Mouse (Mus musculus): Measurements from ENCODE around the gene Srgap1. TPM values are rescaled to one million over a fixed set of nuclear protein-coding genes. Genes with fewer than 3 reads are reported as not detected.

Gene Srgap1
- polyA plus RNA-seq, 1 experiment from 2014 or later = 11.6 TPM

DNA sequence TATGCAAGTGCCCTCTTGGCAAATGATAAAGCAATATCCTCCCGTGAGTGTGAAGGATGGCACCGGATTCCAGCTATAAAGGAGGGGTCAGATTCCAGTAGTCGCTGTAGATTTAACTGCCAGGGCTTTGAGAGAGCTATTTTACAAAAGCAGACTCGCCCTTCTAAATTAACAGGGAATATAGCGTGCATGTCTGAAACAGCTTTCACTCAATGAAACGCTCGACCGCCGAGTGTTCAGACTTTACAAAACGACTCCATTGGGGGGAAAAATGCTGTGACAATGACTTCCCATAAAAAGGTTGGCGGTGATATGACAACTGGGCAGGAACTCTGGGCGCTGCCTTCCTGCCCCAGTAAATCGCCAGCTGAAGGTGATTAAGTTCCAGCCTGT is 608 bp downstream of the Srgap1 start:
- no peaks in the 10 kb centered on the region for H3K9me3 ChIP-seq (ENCODE audit: control insufficient read depth, low read length)
- no peak for DNase-seq (ENCODE audit: low spot score, missing footprints)
- under 1% methylated on average over 13 of the region's 13 CpGs for WGBS
- H3K4me3 ChIP-seq (ENCODE audit: low read depth, low read length) = peak overlapping the region; percentile 83
- H3K36me3 ChIP-seq (ENCODE audit: control insufficient read depth, insufficient read depth, low read length) = no peaks in the 10 kb centered on the region; the same call in 1 of the 2 replicates
- peak overlapping the region; percentile 72 for H3K4me2 ChIP-seq
- peak overlapping the region; percentile 94 for H3K9ac ChIP-seq (ENCODE audit: low read length)
- peak overlapping the region; percentile 85 for H3K27ac ChIP-seq (ENCODE audit: low read depth, low read length)
- H3K4me1 ChIP-seq (ENCODE audit: control insufficient read depth, insufficient read depth, low read length) = peaks cover 8% of the 10 kb centered on the region; the same call in 1 of the 2 replicates
- H3K27me3 ChIP-seq (ENCODE audit: control insufficient read depth, insufficient read depth, low read length) = no peaks in the 10 kb centered on the region
- no peak for ATAC-seq (ENCODE audit: low FRiP score)

GRCm38 (mm10) chr10:122045946-122046345 is 1.2 kb downstream of the Srgap1 start:
- Histone ChIP-seq H3K27me3 (ENCODE audit: control insufficient read depth, insufficient read depth, low read length) (no peaks in the 10 kb centered on the region), H3K9me3 (ENCODE audit: control insufficient read depth, low read length) (no peaks in the 10 kb centered on the region), H3K4me2 (peak overlapping the region; percentile 72), H3K27ac (ENCODE audit: low read depth, low read length) (0 out of 2 replicates have a peak overlapping the region, but pooled peaks have one; percentile 11), H3K9ac (ENCODE audit: low read length) (peak overlapping the region; percentile 94), H3K4me1 (ENCODE audit: control insufficient read depth, insufficient read depth, low read length) (peaks cover 8% of the 10 kb centered on the region; the same call in 1 of the 2 replicates), H3K36me3 (ENCODE audit: control insufficient read depth, insufficient read depth, low read length) (no peaks in the 10 kb centered on the region; the same call in 1 of the 2 replicates), H3K4me3 (ENCODE audit: low read depth, low read length) (peak overlapping the region; percentile 83)
- DNase-seq (ENCODE audit: low spot score, missing footprints) (peak; percentile 87), ATAC-seq (ENCODE audit: low FRiP score) (0 out of 2 replicates have a peak, but pooled peaks have one; percentile 14)
- 6% methylated on average over 9 of the region's 9 CpGs for WGBS

DNA sequence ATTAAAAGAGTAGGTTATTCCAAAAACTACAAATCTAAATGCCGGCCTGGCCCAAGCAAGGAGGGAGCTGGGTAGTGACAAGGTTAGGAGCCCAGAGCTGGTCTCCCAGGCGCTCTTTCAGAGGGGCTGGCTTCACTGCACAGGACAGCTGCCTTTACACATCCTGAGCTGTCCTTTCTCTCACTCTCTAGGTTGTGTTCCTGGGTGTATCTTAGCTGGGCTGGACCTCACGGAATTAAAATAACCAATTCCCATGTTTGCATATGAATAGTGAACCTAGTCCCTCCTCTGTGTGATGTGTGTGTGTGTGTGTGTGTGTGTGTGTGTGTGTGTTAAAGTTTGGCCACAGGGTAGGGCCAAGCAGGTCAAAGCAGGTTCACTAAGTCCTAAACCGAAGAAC is 2.2 kb downstream of the Srgap1 start:
- Histone ChIP-seq H3K9me3 (ENCODE audit: control insufficient read depth, low read length) (no peaks in the 10 kb centered on the region; the same call in 1 of the 2 replicates), H3K4me2 (peak overlapping the region; percentile 72), H3K27ac (ENCODE audit: low read depth, low read length) (no peak overlapping the region), H3K4me3 (ENCODE audit: low read depth, low read length) (no peak overlapping the region), H3K27me3 (ENCODE audit: control insufficient read depth, insufficient read depth, low read length) (no peaks in the 10 kb centered on the region), H3K9ac (ENCODE audit: low read length) (no peak overlapping the region), H3K36me3 (ENCODE audit: control insufficient read depth, insufficient read depth, low read length) (no peaks in the 10 kb centered on the region; the same call in 1 of the 2 replicates), H3K4me1 (ENCODE audit: control insufficient read depth, insufficient read depth, low read length) (peaks cover 8% of the 10 kb centered on the region; the same call in 1 of the 2 replicates)
- WGBS = 55% methylated on average over 4 of the region's 4 CpGs
- no peak for ATAC-seq (ENCODE audit: low FRiP score)
- peak; percentile 78 for DNase-seq (ENCODE audit: low spot score, missing footprints)

- Histone ChIP-seq H3K27me3 (ENCODE audit: control insufficient read depth, insufficient read depth, low read length) (no peaks in the 10 kb centered on the region), H3K4me2 (no peak overlapping the region), H3K9me3 (ENCODE audit: control insufficient read depth, low read length) (no peaks in the 10 kb centered on the region; the same call in 1 of the 2 replicates), H3K9ac (ENCODE audit: low read length) (no peak overlapping the region), H3K4me1 (ENCODE audit: control insufficient read depth, insufficient read depth, low read length) (peaks cover under 1% of the 10 kb centered on the region; the same call in 1 of the 2 replicates), H3K36me3 (ENCODE audit: control insufficient read depth, insufficient read depth, low read length) (no peaks in the 10 kb centered on the region; the same call in 1 of the 2 replicates), H3K27ac (ENCODE audit: low read depth, low read length) (no peak overlapping the region), H3K4me3 (ENCODE audit: low read depth, low read length) (no peak overlapping the region)
- WGBS = 39% methylated on average over 4 of the region's 4 CpGs
- DNase-seq (ENCODE audit: low spot score, missing footprints) (peak; percentile 81), ATAC-seq (ENCODE audit: low FRiP score) (no peak)
Measured at GRCm38 (mm10) chr10:122040372-122040771, 6.7 kb downstream of the Srgap1 start.

DNA sequence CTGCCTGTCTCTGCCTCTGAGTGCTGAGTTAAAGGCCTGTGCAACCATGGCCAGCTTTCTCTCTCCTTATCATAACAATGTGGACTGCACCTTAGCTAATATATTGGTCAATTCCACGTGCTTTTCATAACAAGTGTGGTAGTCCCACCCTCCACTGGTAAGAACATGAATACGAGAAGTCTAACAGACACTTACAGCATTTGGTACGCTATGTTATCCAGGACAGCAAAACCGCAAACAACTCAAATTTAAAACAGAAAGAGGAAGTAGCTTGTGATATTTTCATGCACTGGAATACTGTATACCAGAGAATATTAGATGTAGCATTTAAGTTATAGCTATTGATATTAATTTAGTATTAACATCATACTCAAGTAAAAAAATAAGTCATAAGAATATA is 7.5 kb downstream of the Srgap1 start:
- H3K4me1 ChIP-seq (ENCODE audit: control insufficient read depth, insufficient read depth, low read length) = no peaks in the 10 kb centered on the region

GRCm38 (mm10) chr10:122038554-122038953 is 8.6 kb downstream of the Srgap1 start:
- Histone ChIP-seq H3K36me3 (ENCODE audit: control insufficient read depth, insufficient read depth, low read length) (no peaks in the 10 kb centered on the region; the same call in 1 of the 2 replicates), H3K4me1 (ENCODE audit: control insufficient read depth, insufficient read depth, low read length) (no peaks in the 10 kb centered on the region), H3K4me2 (no peak overlapping the region), H3K9ac (ENCODE audit: low read length) (no peak overlapping the region), H3K4me3 (ENCODE audit: low read depth, low read length) (no peak overlapping the region), H3K27me3 (ENCODE audit: control insufficient read depth, insufficient read depth, low read length) (no peaks in the 10 kb centered on the region), H3K27ac (ENCODE audit: low read depth, low read length) (no peak overlapping the region), H3K9me3 (ENCODE audit: control insufficient read depth, low read length) (no peaks in the 10 kb centered on the region; the same call in 1 of the 2 replicates)
- ATAC-seq (ENCODE audit: low FRiP score) (peak; percentile 75; the same call in 1 of the 2 replicates), DNase-seq (ENCODE audit: low spot score, missing footprints) (no peak)
- 65% methylated on average over 3 of the region's 3 CpGs for WGBS

More for the DNA sequence above, 7.5 kb downstream of the Srgap1 start:
- DNase-seq (ENCODE audit: low spot score, missing footprints) (no peak), ATAC-seq (ENCODE audit: low FRiP score) (no peak)
- Histone ChIP-seq H3K9me3 (ENCODE audit: control insufficient read depth, low read length) (no peaks in the 10 kb centered on the region; the same call in 1 of the 2 replicates), H3K27ac (ENCODE audit: low read depth, low read length) (no peak overlapping the region), H3K4me2 (no peak overlapping the region), H3K9ac (ENCODE audit: low read length) (no peak overlapping the region), H3K27me3 (ENCODE audit: control insufficient read depth, insufficient read depth, low read length) (no peaks in the 10 kb centered on the region), H3K4me3 (ENCODE audit: low read depth, low read length) (no peak overlapping the region), H3K36me3 (ENCODE audit: control insufficient read depth, insufficient read depth, low read length) (no peaks in the 10 kb centered on the region; the same call in 1 of the 2 replicates)
- WGBS = 85% methylated on average over 4 of the region's 4 CpGs

GRCm38 (mm10) chr10:122033271-122033670 is 13.8 kb downstream of the Srgap1 start:
- no peaks in the 10 kb centered on the region for H3K4me1 ChIP-seq (ENCODE audit: control insufficient read depth, insufficient read depth, low read length)
- no peaks in the 10 kb centered on the region for H3K27me3 ChIP-seq (ENCODE audit: control insufficient read depth, insufficient read depth, low read length)
- 83% methylated on average over 5 of the region's 5 CpGs for WGBS
- no peaks in the 10 kb centered on the region; the same call in 1 of the 2 replicates for H3K9me3 ChIP-seq (ENCODE audit: control insufficient read depth, low read length)
- no peak overlapping the region for H3K27ac ChIP-seq (ENCODE audit: low read depth, low read length)
- H3K4me3 ChIP-seq (ENCODE audit: low read depth, low read length) = no peak overlapping the region
- no peak for ATAC-seq (ENCODE audit: low FRiP score)
- H3K36me3 ChIP-seq (ENCODE audit: control insufficient read depth, insufficient read depth, low read length) = no peaks in the 10 kb centered on the region
- no peak for DNase-seq (ENCODE audit: low spot score, missing footprints)
- H3K4me2 ChIP-seq = no peak overlapping the region
- no peak overlapping the region for H3K9ac ChIP-seq (ENCODE audit: low read length)

DNA sequence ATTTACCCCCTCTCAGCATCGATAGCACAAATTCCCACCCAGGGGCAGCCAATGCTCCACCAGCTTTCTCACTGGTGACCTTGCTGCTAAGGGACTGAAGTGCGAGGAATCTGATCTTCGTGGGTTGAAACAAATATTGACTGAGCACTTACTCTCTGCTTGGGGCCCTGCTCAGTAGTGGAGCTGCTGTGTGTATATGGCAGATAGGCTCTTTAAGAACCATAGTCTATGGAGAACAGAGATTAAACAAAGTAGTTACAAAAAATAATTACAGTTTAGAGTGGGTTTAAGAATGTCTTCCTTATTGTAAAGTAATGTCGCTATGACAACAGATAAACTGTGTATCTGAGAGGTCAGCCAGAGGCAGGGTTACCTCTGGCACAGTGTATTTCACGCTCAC is 16.7 kb downstream of the Srgap1 start:
- Histone ChIP-seq H3K9ac (ENCODE audit: low read length) (no peak overlapping the region), H3K4me2 (no peak overlapping the region), H3K27ac (ENCODE audit: low read depth, low read length) (no peak overlapping the region), H3K4me1 (ENCODE audit: control insufficient read depth, insufficient read depth, low read length) (no peaks in the 10 kb centered on the region), H3K9me3 (ENCODE audit: control insufficient read depth, low read length) (no peaks in the 10 kb centered on the region; the same call in 1 of the 2 replicates), H3K36me3 (ENCODE audit: control insufficient read depth, insufficient read depth, low read length) (no peaks in the 10 kb centered on the region), H3K4me3 (ENCODE audit: low read depth, low read length) (no peak overlapping the region), H3K27me3 (ENCODE audit: control insufficient read depth, insufficient read depth, low read length) (no peaks in the 10 kb centered on the region)
- ATAC-seq (ENCODE audit: low FRiP score) = no peak
- WGBS = 79% methylated on average over 5 of the region's 5 CpGs
- no peak for DNase-seq (ENCODE audit: low spot score, missing footprints)

DNA sequence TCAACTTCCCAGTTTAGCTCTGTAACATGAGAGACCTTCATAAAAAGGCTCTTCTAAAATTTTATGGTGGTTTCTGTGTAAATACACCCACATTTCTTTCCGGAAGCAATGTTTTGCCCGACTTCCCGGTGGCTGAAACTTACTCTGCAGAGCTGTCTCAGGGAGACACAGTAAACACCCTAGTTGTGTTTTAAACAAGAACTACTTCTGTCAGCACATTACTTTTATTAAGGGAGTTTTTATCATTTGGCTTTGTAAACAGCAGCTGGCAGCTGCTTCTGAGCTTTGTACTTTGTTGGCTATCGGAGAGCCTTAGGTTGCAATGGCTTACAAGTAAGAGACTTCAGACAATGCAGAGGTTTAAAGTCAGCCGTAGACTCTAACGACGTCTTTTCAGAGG is 17.4 kb downstream of the Srgap1 start:
- DNase-seq (ENCODE audit: low spot score, missing footprints) (peak; percentile 81), ATAC-seq (ENCODE audit: low FRiP score) (no peak)
- Histone ChIP-seq H3K4me2 (no peak overlapping the region), H3K27ac (ENCODE audit: low read depth, low read length) (no peak overlapping the region), H3K9me3 (ENCODE audit: control insufficient read depth, low read length) (no peaks in the 10 kb centered on the region; the same call in 1 of the 2 replicates), H3K4me1 (ENCODE audit: control insufficient read depth, insufficient read depth, low read length) (no peaks in the 10 kb centered on the region), H3K27me3 (ENCODE audit: control insufficient read depth, insufficient read depth, low read length) (no peaks in the 10 kb centered on the region), H3K4me3 (ENCODE audit: low read depth, low read length) (no peak overlapping the region), H3K9ac (ENCODE audit: low read length) (no peak overlapping the region), H3K36me3 (ENCODE audit: control insufficient read depth, insufficient read depth, low read length) (no peaks in the 10 kb centered on the region)
- WGBS = 86% methylated on average over 7 of the region's 7 CpGs
